Mouse (Mus musculus): Measurements from ENCODE around the gene Tecrl.

The Tecrl gene

DNA sequence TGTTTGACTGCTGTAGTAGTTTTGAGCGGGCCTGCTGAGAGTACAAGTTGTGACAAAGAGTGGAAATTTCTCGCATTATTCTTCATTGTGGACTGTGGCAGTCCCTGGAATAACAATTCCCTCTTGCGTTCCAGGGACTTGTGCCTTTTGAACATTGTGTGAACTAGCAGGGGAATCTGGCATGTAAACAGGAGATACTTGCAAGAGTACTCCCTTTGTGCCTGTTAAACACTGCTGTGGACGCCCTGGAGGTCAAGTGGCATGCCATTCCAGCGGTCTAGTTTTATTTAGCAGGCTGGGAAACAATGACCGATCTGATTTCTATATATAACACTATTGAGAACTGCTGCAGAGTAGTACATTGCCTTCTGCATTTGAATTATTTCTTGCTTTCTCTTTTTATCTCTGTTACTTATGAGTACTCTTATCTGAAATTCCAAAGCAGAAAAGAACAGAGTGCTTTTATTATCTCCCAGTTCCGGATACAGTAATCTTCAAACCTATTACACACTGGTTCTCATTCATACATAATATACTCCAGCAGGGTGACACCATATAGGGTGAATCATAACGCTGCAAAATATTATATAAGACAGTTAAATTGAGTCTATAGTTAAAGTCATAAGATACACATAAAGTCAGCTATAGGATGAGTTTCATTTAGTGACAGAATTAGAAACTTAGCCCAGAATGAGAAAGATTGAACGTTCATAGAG, at the start of gene Tecrl:
Gene Tecrl, minus strand, starts transcription at position 350 of the 716 bp plus-strand sequence.
- DNase-seq (ENCODE audit: low spot score in 2 of 2): no peak

DNA sequence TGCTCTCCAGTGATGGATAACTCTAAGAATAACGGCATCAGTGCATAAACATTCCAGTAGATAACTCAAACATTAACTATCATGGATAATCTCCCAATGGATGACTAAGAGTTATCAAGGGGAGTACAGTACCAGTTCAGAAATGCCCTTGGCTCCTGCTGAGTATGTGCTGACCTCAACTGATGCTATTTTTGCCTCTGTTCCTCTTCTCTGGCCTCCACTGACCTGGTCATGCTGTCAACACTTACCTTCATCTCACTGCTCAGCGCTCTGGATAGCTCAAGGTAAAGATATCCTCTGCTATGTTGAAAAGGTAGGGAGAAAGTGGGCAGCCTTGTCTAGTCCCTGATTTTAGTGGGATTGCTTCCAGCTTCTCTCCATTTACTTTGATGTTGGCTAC, 30.0 kb upstream of the Tecrl start:
- DNase-seq (ENCODE audit: low spot score in 2 of 2): no peak

DNA sequence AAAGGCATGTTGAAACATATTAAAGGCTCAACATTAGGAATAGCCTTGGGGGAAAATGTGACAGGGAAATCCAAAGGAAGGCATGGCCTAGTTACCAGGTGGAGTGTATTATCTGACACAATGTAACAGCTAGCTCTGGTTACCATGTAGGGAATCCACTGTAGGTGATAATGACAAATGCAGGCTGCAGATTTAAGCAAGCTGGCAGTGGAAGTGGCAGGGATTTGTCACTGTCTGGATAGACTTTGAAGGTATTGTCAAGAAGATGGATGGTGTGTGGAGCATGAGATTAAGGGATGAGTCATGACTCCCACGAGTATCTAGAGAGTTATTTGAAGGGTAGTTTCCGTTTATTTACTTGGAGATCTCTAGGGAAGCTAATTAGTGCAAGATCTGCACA, 3.4 kb downstream of the Tecrl start:
- DNase-seq (ENCODE audit: low spot score in 2 of 2): no peak

DNA sequence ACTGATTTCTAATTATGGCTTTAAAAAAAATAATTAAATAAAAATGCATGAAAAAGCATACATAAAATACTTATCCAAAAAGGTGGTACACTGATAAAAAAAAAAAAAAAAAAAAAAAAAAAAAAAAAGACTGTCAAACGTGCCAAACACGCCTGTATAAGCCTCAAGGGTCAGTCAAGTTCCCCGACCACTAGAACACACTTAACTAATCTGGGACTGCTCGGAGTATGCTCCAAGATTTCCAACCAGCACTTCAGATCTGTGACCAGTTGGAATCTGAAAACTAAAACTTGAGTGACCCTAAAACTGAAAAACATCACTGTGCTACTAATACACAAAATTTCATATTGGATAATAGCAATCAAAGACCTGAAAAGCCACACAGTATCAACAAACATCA, 15.9 kb downstream of the Tecrl start:
- DNase-seq (ENCODE audit: low spot score in 2 of 2): no peak

DNA sequence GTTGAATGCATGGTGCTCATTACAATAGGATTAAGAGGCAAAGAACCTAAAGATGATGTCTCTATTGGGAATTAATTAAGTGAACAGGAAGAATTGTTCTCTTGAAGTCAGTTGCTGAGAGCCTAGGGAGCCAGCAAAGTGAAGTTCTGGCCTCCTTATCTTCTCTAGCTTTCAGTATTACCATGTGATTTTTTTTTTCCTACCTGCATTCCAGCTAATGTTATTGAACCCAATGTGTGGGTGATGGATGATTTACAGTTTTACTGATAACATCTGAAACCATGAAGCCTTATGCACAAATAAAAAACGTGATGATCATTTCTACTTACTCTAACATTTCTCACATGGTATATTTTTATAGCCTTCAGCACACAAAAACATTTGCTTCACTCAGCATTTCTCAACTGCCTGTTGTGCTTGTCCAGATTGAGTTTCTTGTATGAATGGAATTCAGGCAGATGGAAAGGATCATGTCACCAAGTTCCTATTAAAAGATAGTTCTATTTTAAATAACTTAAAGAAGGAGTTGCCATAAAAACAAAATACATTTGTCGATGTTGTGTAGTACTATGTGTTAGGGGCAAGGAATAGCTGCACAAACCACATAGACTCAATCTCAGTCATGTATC, 87.7 kb downstream of the Tecrl start:
- no peak for DNase-seq (ENCODE audit: low spot score in 2 of 2)

DNA sequence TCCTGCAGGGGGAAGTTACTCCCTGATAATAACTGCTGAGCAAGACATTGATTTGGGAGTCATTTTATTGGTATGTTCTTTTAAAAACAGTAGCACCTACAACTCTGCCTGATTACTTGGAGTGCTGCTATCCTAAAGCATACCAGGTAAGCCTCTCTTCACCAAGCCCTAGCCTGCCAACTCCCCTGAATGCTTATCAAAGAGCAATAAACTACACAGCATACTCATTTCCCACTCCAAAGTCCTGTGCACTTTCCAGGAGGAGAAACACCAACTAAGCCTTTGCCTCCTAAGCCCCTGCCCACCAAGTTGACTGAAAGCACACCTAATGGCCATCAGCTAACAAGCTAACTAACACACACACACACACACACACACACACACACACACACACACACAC, 94.9 kb downstream of the Tecrl start:
- DNase-seq (ENCODE audit: low spot score in 2 of 2): no peak

DNA sequence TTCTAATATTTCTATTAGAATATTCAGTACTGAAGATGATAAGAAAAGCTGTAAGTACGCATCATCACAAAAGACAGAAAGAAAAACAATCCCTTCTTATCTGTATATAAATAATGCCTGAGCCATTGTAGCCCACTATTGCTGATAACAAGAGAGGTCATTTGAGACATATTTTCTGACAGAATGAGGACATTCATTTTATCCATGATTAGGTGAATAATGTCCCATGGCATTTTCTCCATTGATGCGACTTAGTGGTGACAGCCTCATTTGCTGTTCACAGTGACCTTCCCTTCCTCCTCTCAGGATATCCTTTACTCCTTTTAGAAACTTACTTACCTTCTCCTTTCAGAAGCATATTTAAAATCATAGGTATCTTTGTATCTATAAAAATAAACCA, 100.9 kb downstream of the Tecrl start:
- no peak for DNase-seq (ENCODE audit: low spot score in 2 of 2)

DNA sequence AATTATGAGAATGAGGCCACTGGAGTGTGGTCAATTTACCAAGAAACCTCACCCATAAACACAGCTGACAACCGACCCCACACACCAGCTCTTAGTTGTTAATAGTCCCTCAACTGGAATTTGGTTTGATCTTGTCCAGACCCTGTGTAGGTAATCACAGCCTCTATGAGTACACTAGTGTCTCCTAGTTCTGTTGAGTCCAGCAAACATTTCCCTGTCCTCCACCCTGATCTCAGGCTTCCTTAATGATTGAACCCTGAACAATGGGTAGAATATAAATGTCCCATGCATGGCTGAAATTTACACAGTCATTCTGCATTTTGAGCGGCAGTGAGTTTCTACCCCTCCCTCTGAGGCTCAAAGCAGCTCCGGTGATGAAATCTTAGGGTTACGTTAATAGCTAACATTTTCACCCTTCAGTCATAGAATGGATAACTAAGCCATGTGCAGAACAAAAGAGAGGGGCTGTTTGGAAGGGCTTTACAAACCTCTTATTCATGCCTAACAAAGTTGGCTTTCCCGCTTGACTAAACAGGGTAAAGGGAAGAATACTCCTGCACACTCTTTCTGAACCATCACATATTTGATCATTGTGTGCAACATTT, 116.0 kb downstream of the Tecrl start:
- DNase-seq (ENCODE audit: low spot score in 2 of 2): no peak
